Mouse (Mus musculus) lung, adult 2 months (tissue): ENCODE data around the gene Lsm14a.

Experiments
- CTCF ChIP-seq: fragments of 200-500 bp; IDR thresholded peaks from 2 replicates; pipeline ENCODE4 v1.5.1; 2011; ENCODE audit warnings: mild to moderate bottlenecking, low read length, control low read depth; ENCODE audit not compliant: insufficient read depth
- POLR2A ChIP-seq: fragments of 200-500 bp; IDR thresholded peaks from 2 replicates; pipeline ENCODE4 v1.6.1; 2011; ENCODE audit warnings: low read depth, mild to moderate bottlenecking, control low read depth, low read length, borderline replicate concordance; ENCODE audit errors: extremely low read depth

DNA sequence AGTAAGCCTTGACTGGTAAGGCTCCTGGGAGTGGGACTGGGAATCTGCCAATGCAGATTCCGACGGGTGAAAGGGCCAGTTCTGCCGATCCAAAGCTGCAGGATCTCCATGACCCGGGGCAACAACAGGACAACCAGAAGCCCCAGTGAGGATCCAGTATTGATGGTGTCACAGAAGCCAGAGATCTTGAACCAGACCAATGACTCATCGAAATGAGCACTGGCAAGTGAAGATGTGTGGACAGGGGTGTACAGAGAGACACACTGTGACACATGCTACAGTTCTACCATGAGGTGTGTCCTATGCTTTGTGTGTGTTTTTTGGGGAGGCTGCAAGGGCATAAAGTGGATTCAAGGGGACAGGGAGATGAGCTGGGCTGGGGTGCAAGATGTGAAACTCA is 52.3 kb downstream of the Lsm14a start:
- TF ChIP-seq CTCF (no peak), POLR2A (no peak)
